ENCODE assay signal across 8 mouse cellular contexts in the genomic region with DNA sequence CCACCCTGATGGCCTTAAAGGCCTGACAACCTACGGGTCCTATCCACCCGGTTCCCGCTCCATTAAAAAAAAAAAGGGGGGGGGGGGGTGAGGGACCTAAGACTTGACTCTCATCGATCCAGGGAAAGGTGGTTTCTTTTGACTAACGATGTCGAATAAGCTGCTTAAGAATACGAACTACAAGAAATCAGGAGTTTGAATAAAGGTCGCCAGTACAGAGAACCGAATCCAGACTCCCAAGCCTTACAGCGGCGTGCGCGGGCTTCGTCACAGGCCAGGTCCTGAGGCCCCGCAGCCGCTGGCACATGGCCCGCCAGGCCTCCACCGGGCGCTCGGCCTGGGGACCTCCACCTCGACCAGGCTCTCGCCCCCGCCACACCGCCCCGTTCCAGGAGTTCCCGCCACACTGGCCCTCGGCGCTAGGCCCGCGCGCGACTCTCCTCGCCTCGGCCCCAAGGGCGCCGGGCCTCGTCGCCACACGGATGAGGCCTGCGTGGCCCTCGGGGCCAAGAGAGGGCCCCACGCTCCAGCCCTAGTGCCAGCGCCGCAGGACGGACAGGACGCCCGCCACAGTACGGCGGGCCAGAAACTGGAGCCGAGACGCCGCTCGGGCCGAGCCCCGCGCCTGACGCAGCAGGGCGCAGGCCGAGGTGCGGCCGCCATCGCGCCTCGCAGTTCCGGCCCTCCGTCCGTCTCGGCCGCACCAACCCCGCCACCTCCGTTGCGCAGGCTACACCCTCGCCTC. TPM values are rescaled to one million over a fixed set of nuclear protein-coding genes. Genes with fewer than 3 reads are reported as not detected.
DNase-seq lines count a peak whose midpoint lies in the region; ATAC-seq lines count a peak whose summit lies in the region.

No protein-coding gene starts in this region.

- peak; percentile 80 for ATAC-seq in forebrain, embryonic 15.5 days (replicated peaks)
- ATAC-seq in hindbrain, embryonic 11.5 days (ENCODE audit: low FRiP score): peak; percentile 83

- peak overlapping the region; percentile 96 for H3K4me3 ChIP-seq in forebrain, embryonic 15.5 days
- peak overlapping the region; percentile 100 for H3K4me3 ChIP-seq in hindbrain, embryonic 11.5 days (ENCODE audit: low read depth, low read length)
- peak overlapping the region; percentile 99 for H3K4me3 ChIP-seq in megakaryocyte, embryonic 14.5 days (replicated peaks)

- peaks cover 3% of the 10 kb centered on the region for H3K36me3 ChIP-seq in forebrain, embryonic 15.5 days
- H3K36me3 ChIP-seq in hindbrain, embryonic 11.5 days (ENCODE audit: control insufficient read depth, insufficient read depth, low read length): peaks cover 3% of the 10 kb centered on the region; the same call in 1 of the 2 replicates
- peaks cover 36% of the 10 kb centered on the region for H3K36me3 ChIP-seq in megakaryocyte, embryonic 14.5 days (replicated peaks; ENCODE audit: low read length)
- peaks cover 2% of the 10 kb centered on the region; the same call in 1 of the 2 replicates for H3K36me3 ChIP-seq in splenic B cell, adult 2 months (ENCODE audit: control insufficient read depth, insufficient read depth, low read length, poor library complexity, severe bottlenecking)

- peak overlapping the region; percentile 97 for H3K9ac ChIP-seq in forebrain, embryonic 15.5 days (replicated peaks)
- peak overlapping the region; percentile 99 for H3K9ac ChIP-seq in hindbrain, embryonic 11.5 days (ENCODE audit: low read depth, low read length)

- WGBS in forebrain, embryonic 15.5 days: under 1% methylated on average over 72 of the region's 73 CpGs
- WGBS in hindbrain, embryonic 11.5 days: under 1% methylated on average over 66 of the region's 73 CpGs

- intact Hi-C loops in left cerebral cortex, postnatal 10 days (cut with DNase I): no loop called here

- H3K4me1 ChIP-seq in forebrain, embryonic 15.5 days: peaks cover 35% of the 10 kb centered on the region
- H3K4me1 ChIP-seq in hindbrain, embryonic 11.5 days (replicated peaks; ENCODE audit: control insufficient read depth, insufficient read depth, low read length): peaks cover 3% of the 10 kb centered on the region; the same call in 1 of the 2 replicates
- peaks cover 67% of the 10 kb centered on the region for H3K4me1 ChIP-seq in megakaryocyte, embryonic 14.5 days

- DNase-seq in right cerebral cortex, adult 18-20 months: peak; percentile 23
- DNase-seq in right cerebral cortex, postnatal 36 days (ENCODE audit: low spot score in 2 of 2): no peak
- peak; percentile 56 to 76 for DNase-seq in cerebellum, adult 18-20 months
- DNase-seq in hindbrain, embryonic 11.5 days (ENCODE audit: low spot score): peak; percentile 71
- peak; percentile 31 to 78 for DNase-seq in left cerebral cortex, postnatal 10 days (ENCODE audit: extremely low spot score in 1 of 2, low spot score in 2 of 2)
- peak; percentile 56 for DNase-seq in splenic B cell, adult 2 months (ENCODE audit: low read depth, low spot score)

- peak overlapping the region; percentile 94 for H3K27ac ChIP-seq in forebrain, embryonic 15.5 days (replicated peaks)
- H3K27ac ChIP-seq in hindbrain, embryonic 11.5 days (ENCODE audit: low read depth, low read length): peak overlapping the region; percentile 80

- H3K4me2 ChIP-seq in forebrain, embryonic 15.5 days (replicated peaks): peak overlapping the region; percentile 63
- H3K4me2 ChIP-seq in hindbrain, embryonic 11.5 days (replicated peaks; ENCODE audit: low read depth, low read length): peak overlapping the region; percentile 78

- H3K27me3 ChIP-seq in forebrain, embryonic 15.5 days: 0 out of 2 replicates have a peak, but pooled peaks cover 3% of the 10 kb centered on the region
- no peaks in the 10 kb centered on the region for H3K27me3 ChIP-seq in hindbrain, embryonic 11.5 days (ENCODE audit: control insufficient read depth, insufficient read depth, low read length)
- no peaks in the 10 kb centered on the region for H3K27me3 ChIP-seq in megakaryocyte, embryonic 14.5 days (replicated peaks)
- H3K27me3 ChIP-seq in splenic B cell, adult 2 months (ENCODE audit: control insufficient read depth, insufficient read depth, low read length, poor library complexity, severe bottlenecking): no peaks in the 10 kb centered on the region

- no peaks in the 10 kb centered on the region for H3K9me3 ChIP-seq in forebrain, embryonic 15.5 days
- H3K9me3 ChIP-seq in hindbrain, embryonic 11.5 days (ENCODE audit: control insufficient read depth, low read length): no peaks in the 10 kb centered on the region
- H3K9me3 ChIP-seq in megakaryocyte, embryonic 14.5 days: no peaks in the 10 kb centered on the region

RNA-seq across cellular contexts. Expression of gene Cnbp, which starts 0.6 kb away (rescaled TPM):
- polyA plus RNA-seq in forebrain, embryonic 15.5 days (2015; fragmentation: Nextera tagmentation; extraction: Ambion mirVana): 741 and 747 TPM in 2 replicates
- polyA plus RNA-seq in hindbrain, embryonic 11.5 days (2014; fragmentation: Nextera tagmentation; extraction: Ambion mirVana): 1,125 and 1,154 TPM in 2 replicates
- total RNA-seq in left cerebral cortex, postnatal 10 days (2021): 100 to 1,000 TPM; 255 TPM
- polyA plus RNA-seq in megakaryocyte, embryonic 14.5 days (2012; ENCODE audit: insufficient read depth, low replicate concordance): 44.0 and 59.4 TPM in 2 replicates

RNA-seq across cellular contexts. Expression of gene Isy1, which starts 11.7 kb away (rescaled TPM):
- 37.8 and 38.7 TPM in 2 replicates for polyA plus RNA-seq in forebrain, embryonic 15.5 days (2015; fragmentation: Nextera tagmentation; extraction: Ambion mirVana)
- polyA plus RNA-seq in hindbrain, embryonic 11.5 days (2014; fragmentation: Nextera tagmentation; extraction: Ambion mirVana): 57.7 and 61.7 TPM in 2 replicates
- 10 to 100 TPM; 29.3 to 31.7 TPM for total RNA-seq in left cerebral cortex, postnatal 10 days (2021)
- 5.6 and 34.7 TPM in 2 replicates for polyA plus RNA-seq in megakaryocyte, embryonic 14.5 days (2012; ENCODE audit: insufficient read depth, low replicate concordance)

RNA-seq across cellular contexts. Expression of gene Gm45140, which starts 14.7 kb away (rescaled TPM):
- 3.6 and 3.7 TPM in 2 replicates for polyA plus RNA-seq in forebrain, embryonic 15.5 days (2015; fragmentation: Nextera tagmentation; extraction: Ambion mirVana)
- polyA plus RNA-seq in hindbrain, embryonic 11.5 days (2014; fragmentation: Nextera tagmentation; extraction: Ambion mirVana): 3.2 and 3.8 TPM in 2 replicates
- 1 to 10 TPM; 2.1 to 3.9 TPM for total RNA-seq in left cerebral cortex, postnatal 10 days (2021)
- polyA plus RNA-seq in megakaryocyte, embryonic 14.5 days (2012; ENCODE audit: insufficient read depth, low replicate concordance): 13.2 TPM in 1 of 2 replicates, not detected in the other

RNA-seq across cellular contexts. Expression of gene Copg1, which starts 37.3 kb away (rescaled TPM):
- 159 and 164 TPM in 2 replicates for polyA plus RNA-seq in forebrain, embryonic 15.5 days (2015; fragmentation: Nextera tagmentation; extraction: Ambion mirVana)
- polyA plus RNA-seq in hindbrain, embryonic 11.5 days (2014; fragmentation: Nextera tagmentation; extraction: Ambion mirVana): 128 and 138 TPM in 2 replicates
- 100 to 1,000 TPM; 183 to 198 TPM for total RNA-seq in left cerebral cortex, postnatal 10 days (2021)
- polyA plus RNA-seq in megakaryocyte, embryonic 14.5 days (2012; ENCODE audit: insufficient read depth, low replicate concordance): 6.8 and 8.2 TPM in 2 replicates

RNA-seq across cellular contexts. Expression of gene Rab43, which starts 38.4 kb away (rescaled TPM):
- polyA plus RNA-seq in forebrain, embryonic 15.5 days (2015; fragmentation: Nextera tagmentation; extraction: Ambion mirVana): 6.9 and 8.0 TPM in 2 replicates
- 5.0 and 6.8 TPM in 2 replicates for polyA plus RNA-seq in hindbrain, embryonic 11.5 days (2014; fragmentation: Nextera tagmentation; extraction: Ambion mirVana)
- 10 to 100 TPM; 17.4 to 17.6 TPM for total RNA-seq in left cerebral cortex, postnatal 10 days (2021)
- 27.5 and 77.6 TPM in 2 replicates for polyA plus RNA-seq in megakaryocyte, embryonic 14.5 days (2012; ENCODE audit: insufficient read depth, low replicate concordance)

Comparison
In these comparisons a context has a peak if more than half of its experiments do, and no peak if none do; other contexts are left out.
1. DNase-seq: peak in right cerebral cortex, adult 18-20 months (single experiment), cerebellum, adult 18-20 months (2 of 2), hindbrain, embryonic 11.5 days (single experiment), left cerebral cortex, postnatal 10 days (2 of 2) and splenic B cell, adult 2 months (single experiment); none in right cerebral cortex, postnatal 36 days (0 of 2).
2. RNA of gene Cnbp, which starts 0.6 kb away (polyA plus RNA-seq): 1,125 to 1,154 TPM in hindbrain, embryonic 11.5 days and 741 to 747 TPM in forebrain, embryonic 15.5 days; 44.0 to 59.4 TPM in megakaryocyte, embryonic 14.5 days; every median in the first group is over 10 times any median in the second.
3. Peak in every context shown above with its lines, with median percentiles within 50 percentile points of each other: H3K4me3 ChIP-seq.